Mouse (Mus musculus) spleen, adult 2 months (tissue): ENCODE measurements around the gene Pknox1.

ENCODE experiments used
- CTCF ChIP-seq: fragments of 200-500 bp; IDR thresholded peaks from 2 replicates; pipeline ENCODE4 v1.5.1; 2011; ENCODE audit warnings: mild to moderate bottlenecking, inconsistent platforms; ENCODE audit not compliant: insufficient read depth, insufficient read length, insufficient replicate concordance; ENCODE audit errors: extremely low read depth
- POLR2A ChIP-seq: fragments of 200-500 bp; IDR thresholded peaks from 2 replicates; pipeline ENCODE4 v1.6.1; 2011; ENCODE audit warnings: low read depth, low read length, inconsistent platforms

DNA sequence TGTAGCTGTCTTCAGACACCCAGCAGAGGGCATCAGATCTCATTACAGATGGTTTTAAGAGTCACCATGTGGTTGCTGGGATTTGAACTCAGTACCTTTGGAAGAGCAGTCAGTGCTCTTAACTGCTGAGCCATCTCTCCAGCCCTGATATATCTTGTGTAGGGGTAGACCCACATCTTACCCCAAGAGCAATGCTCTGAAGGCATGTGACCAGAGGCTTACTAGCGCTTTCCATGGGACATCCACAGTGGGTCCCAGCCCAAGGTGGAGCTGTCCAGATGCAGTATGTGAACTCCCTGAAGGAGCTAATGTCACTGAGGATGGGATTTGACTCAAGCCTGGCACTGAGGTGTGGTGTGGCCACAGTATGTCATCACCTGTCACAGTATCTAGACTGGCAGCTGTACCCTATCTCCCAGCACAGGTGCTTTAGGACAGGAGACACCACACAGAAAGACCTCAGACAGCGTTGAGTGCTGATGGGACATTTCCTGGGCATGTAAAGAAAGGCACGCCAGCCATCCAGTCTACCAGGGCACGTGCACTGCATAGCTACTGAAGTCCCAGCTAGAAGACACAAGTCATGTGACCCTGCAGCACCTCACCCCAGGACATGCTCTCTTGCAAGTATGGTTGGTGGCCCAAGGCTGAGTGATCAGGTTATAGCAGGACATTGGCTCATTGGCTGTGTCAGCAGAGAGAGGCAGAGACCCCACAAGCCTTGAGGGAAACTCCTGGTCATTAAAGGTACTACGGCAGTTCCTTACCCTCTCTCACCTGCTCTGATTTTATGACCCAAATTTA is 81.9 kb downstream of the Pknox1 start:
- no peak for TF ChIP-seq CTCF
- no peak for TF ChIP-seq POLR2A
